Mouse (Mus musculus) CD4-positive helper T cell, adult 2 months (primary cell): Measurements from ENCODE around the gene Nr2c2ap.

ENCODE experiments used
- DNase-seq: peaks from one replicate; pipeline ENCODE4 v3.0.0-alpha.2; 2012; ENCODE audit warnings: low read depth, missing footprints, low spot score

The Nr2c2ap gene

GRCm38 (mm10) chr8:70131166-70131883, at the start of gene Nr2c2ap:
Gene Nr2c2ap, plus strand, starts transcription at chr8:70131333.
- DNase-seq: peak; percentile 95

- no peak for DNase-seq
Measured at GRCm38 (mm10) chr8:70081976-70082375, 49.2 kb upstream of the Nr2c2ap start.

GRCm38 (mm10) chr8:70083285-70083684, 47.8 kb upstream of the Nr2c2ap start, which contains the start of gene Hapln4:
Gene Hapln4, plus strand, starts transcription at chr8:70083457.
- no peak for DNase-seq

GRCm38 (mm10) chr8:70084191-70085065, 46.7 kb upstream of the Nr2c2ap start:
- DNase-seq: no peak

- DNase-seq: no peak
Measured at GRCm38 (mm10) chr8:70086151-70086550, 45.0 kb upstream of the Nr2c2ap start.

- no peak for DNase-seq
Measured at GRCm38 (mm10) chr8:70087237-70087636, 43.9 kb upstream of the Nr2c2ap start.

GRCm38 (mm10) chr8:70087836-70088650, 43.1 kb upstream of the Nr2c2ap start:
- no peak for DNase-seq

- no peak for DNase-seq
Measured at GRCm38 (mm10) chr8:70089296-70089960, 41.7 kb upstream of the Nr2c2ap start.

GRCm38 (mm10) chr8:70092786-70093185, 38.3 kb upstream of the Nr2c2ap start:
- no peak for DNase-seq

GRCm38 (mm10) chr8:70099276-70099675, 31.9 kb upstream of the Nr2c2ap start:
- DNase-seq: no peak

GRCm38 (mm10) chr8:70100241-70100640, 30.9 kb upstream of the Nr2c2ap start:
- DNase-seq: no peak

- DNase-seq: peak; percentile 73
Measured at GRCm38 (mm10) chr8:70104506-70104905, 26.6 kb upstream of the Nr2c2ap start.

- DNase-seq: no peak
Measured at GRCm38 (mm10) chr8:70104922-70105321, 26.2 kb upstream of the Nr2c2ap start.

GRCm38 (mm10) chr8:70110451-70110850, 20.7 kb upstream of the Nr2c2ap start:
- no peak for DNase-seq

- no peak for DNase-seq
Measured at GRCm38 (mm10) chr8:70111192-70111795, 19.8 kb upstream of the Nr2c2ap start.

- DNase-seq: no peak
Measured at GRCm38 (mm10) chr8:70112401-70113016, 18.6 kb upstream of the Nr2c2ap start.

GRCm38 (mm10) chr8:70114488-70114887, 16.6 kb upstream of the Nr2c2ap start:
- no peak for DNase-seq

- no peak for DNase-seq
Measured at GRCm38 (mm10) chr8:70114892-70115291, 16.2 kb upstream of the Nr2c2ap start.

- DNase-seq: peak; percentile 25
Measured at GRCm38 (mm10) chr8:70117611-70118010, 13.5 kb upstream of the Nr2c2ap start.
